Mouse (Mus musculus) ovary, postnatal 36 days (tissue): ENCODE data around the gene Erbin.

Source experiments
- DNase-seq: peaks from one replicate; pipeline ENCODE4 v3.0.0; 2022; ENCODE audit warnings: low spot score, mixed read lengths

The Erbin gene

DNA sequence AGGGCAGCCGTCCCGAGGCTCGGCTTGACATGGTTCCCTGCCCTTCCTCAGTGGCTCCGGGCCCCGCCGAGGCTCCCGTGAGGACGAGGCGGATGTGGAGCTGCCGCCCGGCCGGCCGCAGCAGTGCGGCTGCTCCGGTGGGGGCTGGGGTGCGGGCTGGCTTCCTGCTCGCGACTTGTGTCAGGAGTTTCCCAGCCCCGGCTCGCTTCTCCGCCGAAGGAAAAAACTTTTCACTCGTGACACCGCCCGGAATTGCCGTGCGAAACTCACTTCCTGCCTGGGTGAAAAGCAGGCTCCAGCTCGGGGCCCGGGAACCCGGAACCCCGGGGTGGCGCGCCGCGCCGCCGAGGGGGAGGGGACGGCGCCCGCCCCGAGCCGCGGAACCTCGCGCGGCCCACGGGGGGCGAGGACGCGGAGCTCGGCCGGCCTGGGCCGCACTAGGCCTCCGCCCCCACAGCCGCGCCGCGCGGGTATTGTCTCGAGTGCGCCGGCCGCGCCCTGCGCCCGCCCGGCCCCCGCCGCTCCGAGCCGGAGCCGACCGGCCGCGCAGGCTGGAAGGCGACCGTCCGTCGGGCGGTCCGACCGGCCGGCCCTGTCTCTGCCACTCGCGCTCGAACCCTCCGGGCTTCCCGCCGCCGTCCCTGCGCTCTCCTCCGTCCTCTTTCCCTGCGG is at the start of gene Erbin:
Gene Erbin (minus strand): TSS at position 254 of the 672 bp plus-strand sequence.
- DNase-seq: peak; percentile 80

- DNase-seq: no peak
Observed at GRCm38 (mm10) chr13:103969912-103970311, 49.6 kb upstream of the Erbin start.

- DNase-seq: no peak
Observed at GRCm38 (mm10) chr13:103967987-103968386, 47.7 kb upstream of the Erbin start.

DNA sequence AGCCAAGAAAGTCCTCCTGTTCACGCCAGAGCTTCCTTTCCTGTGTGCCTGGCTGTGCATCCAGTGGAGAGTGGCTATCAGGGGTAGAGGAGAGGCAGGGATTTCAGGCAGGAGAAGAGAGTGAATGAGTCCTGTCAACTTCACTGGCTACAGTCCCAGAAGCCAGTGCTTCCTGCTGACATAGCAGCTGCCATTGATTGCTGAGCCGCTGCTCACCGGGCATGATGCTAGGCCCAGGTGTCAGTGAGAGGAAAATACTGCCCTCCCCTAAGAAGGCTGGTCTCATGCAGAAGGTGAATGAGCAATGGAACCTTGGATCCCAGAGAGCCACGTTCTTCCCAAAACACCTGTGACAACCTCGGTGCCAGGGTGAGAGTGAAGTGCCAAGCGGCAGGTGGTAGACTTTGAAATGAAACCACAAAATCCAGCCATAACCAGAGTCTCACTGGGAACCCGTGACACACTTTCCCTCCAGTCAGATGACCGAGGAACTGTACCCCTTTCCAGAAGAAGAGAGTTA is 46.4 kb upstream of the Erbin start:
- DNase-seq: no peak

- DNase-seq: no peak
Observed at GRCm38 (mm10) chr13:103965187-103965586, 44.9 kb upstream of the Erbin start.

GRCm38 (mm10) chr13:103963094-103963493 is 42.8 kb upstream of the Erbin start:
- no peak for DNase-seq

DNA sequence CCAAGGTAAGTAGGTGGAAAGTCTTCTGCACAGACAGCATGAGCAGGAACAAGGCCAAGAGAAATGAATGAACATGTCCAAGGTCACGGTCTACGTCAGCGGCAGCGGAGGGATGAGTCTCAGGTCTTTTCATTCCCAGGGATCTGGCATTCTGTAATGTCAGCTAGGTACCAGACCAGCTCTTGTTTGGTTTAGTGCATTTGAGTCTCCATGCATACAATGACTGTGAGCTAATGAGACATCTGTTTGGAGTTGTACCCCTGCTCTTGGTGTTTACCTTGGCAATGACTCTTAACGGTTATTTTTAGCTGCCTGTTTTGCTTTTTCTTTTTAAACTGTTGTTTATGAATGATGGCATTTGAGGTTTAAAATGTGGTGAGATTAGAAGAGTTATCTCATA is 39.5 kb upstream of the Erbin start:
- DNase-seq: peak; percentile 37

DNA sequence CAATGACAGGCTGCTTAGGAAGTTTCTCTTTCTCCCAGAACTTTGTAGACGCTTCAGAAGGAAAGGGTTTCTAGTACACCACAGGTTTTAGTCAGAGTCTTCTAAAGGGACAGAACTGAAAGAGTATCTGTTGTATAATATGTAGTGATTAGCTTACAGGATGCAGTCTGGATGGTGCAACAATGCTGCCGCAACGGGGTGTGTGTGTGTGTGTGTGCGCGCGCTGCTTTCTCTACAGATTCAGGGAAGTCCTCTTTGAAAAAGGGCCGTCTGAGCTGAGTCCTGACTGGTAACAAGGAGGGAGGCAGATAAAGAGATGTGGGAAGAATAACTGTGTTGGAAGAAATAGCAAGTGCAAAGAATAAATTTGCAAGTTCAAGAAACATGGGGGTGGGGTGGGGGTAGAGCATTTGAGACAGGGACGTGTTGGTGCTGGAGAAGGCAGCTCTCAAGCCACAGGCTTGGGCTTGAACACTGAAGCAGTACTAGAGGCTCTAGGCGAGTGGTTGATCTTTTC is 38.4 kb upstream of the Erbin start:
- DNase-seq: no peak

DNA sequence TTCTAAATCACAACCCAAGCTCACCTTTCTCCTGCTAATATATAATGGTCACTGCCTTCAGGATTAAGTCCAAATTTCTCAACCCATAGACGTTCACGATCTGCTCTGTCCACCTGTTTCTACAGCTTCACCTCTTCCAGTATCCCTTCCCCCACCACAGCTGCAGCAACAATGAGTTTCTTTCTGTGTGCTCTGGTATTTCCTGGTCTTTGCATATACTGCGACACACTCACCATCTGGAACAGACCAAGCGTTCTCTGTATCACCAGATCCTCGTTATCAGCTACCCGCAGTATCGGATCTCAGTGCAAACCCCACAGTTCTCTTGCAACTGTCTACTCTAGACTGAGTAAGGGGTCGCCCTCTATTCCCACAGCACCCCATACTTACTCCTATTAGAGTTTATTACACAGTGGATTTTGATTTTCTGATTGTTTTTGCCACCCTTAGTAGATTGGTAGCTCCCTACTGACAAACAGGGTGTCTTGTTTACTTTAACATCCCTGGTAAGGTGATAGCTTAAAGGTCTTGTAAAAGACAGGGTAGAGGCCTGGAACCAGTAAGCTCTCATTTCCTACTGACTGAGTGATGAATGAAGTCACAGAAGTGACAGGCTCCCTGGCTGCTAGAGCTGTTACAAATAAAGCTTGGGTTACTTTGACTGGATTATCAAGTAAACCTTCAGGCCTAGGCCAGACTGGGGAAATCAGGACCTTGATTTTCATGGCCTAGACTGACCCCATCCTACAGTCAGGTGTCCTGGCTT is 37.0 kb upstream of the Erbin start:
- DNase-seq: no peak

DNA sequence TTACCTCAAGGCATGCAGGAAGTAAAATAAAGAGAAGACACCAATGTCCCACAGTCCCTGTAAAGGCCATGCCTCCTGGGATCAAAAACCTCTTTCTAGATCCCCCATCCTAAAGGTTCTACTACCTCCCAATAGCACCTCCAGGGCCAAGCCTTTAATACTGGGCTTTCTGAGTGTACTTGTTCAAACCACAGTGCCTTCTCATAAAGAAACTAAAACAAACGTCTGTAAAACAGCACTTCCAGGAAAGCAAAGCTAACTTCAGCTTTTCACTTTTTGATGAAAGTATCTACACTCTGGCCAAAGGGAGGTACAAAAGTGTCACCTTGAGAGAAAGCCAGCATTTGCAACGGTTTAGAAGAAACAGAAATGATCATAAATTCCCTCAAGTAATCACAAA is 35.3 kb upstream of the Erbin start:
- no peak for DNase-seq

GRCm38 (mm10) chr13:103951393-103951792 is 31.1 kb upstream of the Erbin start:
- no peak for DNase-seq

DNA sequence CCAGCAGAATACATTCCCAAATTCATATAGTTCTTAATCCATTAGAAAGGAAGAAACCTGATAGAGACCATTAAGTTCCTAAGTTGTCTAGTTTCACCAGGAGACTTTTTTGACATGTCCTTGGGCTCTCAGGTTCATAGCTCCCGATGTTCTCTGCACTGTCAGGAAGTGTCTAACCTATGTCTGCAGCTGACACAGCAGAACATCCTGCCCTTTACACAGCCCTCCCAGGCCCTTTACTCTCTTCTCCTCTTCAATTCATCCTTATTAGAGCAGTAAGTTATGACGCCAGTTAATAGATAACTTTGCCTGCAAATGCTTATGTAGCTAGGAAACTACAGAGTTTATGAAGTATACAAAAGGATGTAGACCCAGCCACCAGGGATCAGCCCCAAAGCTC is 20.5 kb upstream of the Erbin start:
- DNase-seq: no peak

GRCm38 (mm10) chr13:103924586-103924985 is 4.3 kb upstream of the Erbin start:
- no peak for DNase-seq

DNA sequence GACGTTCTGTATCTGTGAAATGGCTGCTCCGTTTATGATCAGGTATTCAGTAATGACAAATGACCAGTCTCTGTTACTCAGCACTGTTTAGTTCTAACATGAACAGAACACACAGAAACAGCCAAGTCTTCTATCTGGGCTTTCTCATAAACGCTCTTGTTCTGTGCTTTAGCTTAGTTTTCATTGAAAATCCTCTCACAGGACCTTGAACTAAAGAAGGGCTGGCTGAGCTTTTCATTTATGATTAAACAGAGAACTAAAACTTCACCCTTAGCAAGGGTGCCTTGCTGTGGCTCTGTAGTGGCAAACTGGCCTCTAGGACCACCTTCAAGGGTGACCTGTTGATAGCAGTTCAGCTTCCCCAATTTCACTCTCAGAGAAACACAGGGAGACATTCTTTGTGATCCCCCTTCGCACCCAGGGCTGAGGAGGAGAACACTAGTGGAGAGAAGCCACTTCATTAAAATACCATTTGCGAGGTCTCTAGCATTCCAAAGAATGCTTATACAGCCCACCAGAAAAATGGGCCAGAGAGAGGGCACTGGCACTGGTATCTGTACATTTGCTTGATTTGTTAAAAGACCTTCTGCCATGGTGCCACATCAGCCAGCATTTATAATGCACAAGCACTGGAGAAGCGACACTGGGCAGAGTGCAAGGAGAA is 3.2 kb upstream of the Erbin start:
- no peak for DNase-seq

DNA sequence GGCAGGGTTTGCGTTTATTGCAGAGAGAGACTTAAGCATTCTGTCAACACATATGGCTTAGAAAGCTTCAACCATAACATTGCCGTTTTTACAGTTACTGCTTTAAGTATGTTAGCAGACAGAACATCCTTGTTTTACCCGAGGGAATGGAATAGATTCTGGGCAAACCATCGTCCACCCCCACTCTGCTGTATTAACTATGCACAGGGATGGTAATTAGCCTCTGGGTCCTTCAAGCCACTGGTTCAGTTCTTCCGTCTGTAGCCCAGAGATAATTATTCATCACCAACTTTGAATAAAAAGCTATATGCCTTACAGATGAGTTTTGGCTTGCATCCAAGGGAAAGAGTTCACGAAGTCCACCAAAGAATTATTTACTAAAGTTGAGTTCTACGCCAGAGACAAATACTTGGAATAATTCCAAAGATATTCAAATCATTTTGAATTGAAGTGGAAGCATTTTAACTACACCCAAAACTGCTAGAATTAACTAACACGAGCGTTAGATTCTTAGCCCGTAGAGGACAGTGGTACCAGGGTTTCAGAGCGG is 1.6 kb upstream of the Erbin start:
- DNase-seq: no peak

DNA sequence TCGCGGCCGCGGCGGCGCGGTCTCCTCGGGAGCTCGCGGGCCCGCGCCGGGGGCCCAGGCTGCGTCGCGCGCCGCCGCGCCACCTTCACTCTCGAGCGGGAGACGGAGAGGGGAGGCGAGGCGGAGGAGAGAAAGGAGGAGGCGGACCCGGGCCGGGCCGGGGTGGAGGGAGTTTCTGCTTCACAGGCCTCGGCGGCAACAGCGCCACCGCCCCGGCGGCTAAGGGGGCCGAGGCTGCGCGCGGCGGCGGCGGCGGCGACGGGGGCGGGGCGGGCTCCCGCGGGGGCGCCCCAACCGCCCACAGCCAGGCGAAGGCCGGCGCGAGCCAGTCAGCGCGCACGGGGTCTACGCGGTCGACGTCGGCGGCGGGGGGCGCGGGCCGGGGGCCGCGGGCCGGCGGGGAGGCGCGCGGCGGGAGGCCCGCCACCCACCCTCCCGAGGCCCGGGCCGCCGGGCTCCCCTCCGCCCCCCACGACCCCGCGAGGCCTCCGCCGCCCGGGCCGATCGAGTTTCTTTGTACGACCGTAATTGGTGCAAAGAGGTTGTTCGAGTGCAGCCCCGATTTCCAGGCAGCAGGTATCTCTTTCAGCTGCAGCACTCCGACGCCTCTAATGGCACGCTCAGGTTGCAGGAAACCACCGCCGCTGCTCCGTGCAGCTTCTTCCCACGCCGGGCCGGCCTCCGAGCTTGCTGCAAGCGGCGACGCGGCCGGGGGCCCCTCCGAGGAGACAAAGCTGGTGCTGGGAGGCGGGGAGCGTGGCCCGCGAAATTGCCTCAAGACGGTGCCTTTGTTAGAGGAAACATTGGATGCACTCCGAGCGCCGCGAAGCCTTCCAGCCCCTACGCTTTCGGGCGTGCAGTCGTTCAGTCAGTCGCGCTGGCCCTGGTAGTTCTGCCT is 868 bp upstream of the Erbin start:
- DNase-seq: peak; percentile 91

DNA sequence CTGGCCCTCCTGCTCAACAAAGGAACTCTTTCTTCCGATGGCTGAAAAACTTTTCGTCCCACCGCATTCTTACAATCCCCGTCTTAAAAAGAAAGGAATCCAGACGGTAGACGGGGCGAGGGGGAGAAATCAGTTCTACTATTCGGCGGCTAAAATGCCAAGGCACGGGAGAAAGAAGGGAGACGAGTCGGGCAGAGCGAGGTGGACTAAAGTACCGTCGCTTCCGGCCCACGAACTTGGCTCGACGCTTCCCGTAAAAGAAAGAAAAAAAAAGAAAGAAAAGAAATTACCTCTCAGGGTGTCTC is 406 bp downstream of the Erbin start:
- DNase-seq: no peak

DNA sequence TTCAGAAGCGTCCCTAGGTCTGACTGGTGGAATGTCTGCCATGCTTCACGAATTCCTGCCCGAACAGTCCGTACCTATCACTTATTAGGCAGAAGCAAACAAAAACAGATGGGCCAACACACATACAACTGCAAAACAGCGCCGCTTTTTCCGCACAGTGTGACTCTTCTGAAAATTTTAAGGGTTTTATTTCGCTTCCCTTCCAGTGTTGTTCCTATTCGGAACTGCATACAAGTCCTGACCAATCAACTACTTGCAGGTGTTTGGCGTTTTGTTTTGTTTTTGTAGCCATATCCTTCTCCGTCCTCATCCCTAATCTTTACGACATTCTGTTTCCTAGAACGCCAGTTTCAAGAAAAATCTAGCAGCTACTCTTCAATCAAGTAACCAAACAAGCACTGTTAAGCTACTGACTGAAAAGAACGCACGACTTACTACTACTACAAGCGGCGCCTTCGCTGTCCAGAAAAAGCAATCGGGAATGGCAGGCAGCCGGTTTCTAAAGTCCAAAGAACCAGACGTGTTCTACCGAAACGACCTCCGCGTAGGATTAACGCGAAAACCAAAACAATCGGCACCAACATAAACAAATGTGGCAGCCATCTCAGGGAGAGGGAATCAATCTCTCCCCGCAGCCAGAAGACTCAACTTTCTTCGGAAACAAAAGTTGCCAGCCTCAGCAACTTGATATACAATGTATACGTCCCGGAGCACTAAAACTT is 919 bp downstream of the Erbin start:
- DNase-seq: peak; percentile 38

- DNase-seq: no peak
Observed at GRCm38 (mm10) chr13:103918432-103918831, 1.9 kb downstream of the Erbin start.

GRCm38 (mm10) chr13:103914114-103914736 is 6.1 kb downstream of the Erbin start:
- DNase-seq: no peak
